Mouse (Mus musculus) C2C12 (cell line): ENCODE results near the gene Ccdc174. TPM values are rescaled to one million over a fixed set of nuclear protein-coding genes. Genes with fewer than 3 reads are reported as not detected.

ENCODE experiments used
- H3K27me3 ChIP-seq: one replicate; pipeline ENCODE4 v1.6.1; 2011; ENCODE audit not compliant: control insufficient read depth, insufficient read depth, insufficient read length
- H3K36me3 ChIP-seq: one replicate; pipeline ENCODE4 v1.6.1; 2011; ENCODE audit not compliant: control insufficient read depth, insufficient read depth
- H3K4me3 ChIP-seq: one replicate; pipeline ENCODE4 v1.5.1; 2011; ENCODE audit warnings: mild to moderate bottlenecking, control low read depth; ENCODE audit not compliant: poor library complexity, insufficient read depth, severe bottlenecking
- H3K79me2 ChIP-seq: one replicate; pipeline ENCODE4 v1.6.1; 2011; ENCODE audit not compliant: control insufficient read depth, insufficient read depth
- H3K79me3 ChIP-seq: one replicate; pipeline ENCODE4 v1.6.1; 2011; ENCODE audit warnings: low read depth, control low read depth
- H3ac ChIP-seq: one replicate; pipeline ENCODE3; 2011; ENCODE audit warnings: low read depth; ENCODE audit not compliant: control insufficient read depth, insufficient read length
- CEBPB ChIP-seq: IDR thresholded peaks from one replicate; pipeline ENCODE4 v1.6.1; 2011; ENCODE audit warnings: low read depth, mild to moderate bottlenecking, control low read depth, moderate library complexity
- CTCF ChIP-seq: IDR thresholded peaks from one replicate; pipeline ENCODE4 v1.5.1; 2011; ENCODE audit not compliant: control insufficient read depth, insufficient read depth, insufficient read length
- FOSL1 ChIP-seq: IDR thresholded peaks from one replicate; pipeline ENCODE4 v1.8.0; 2011; ENCODE audit warnings: mild to moderate bottlenecking, low read length; ENCODE audit not compliant: poor library complexity, insufficient read depth, severe bottlenecking
- MAX ChIP-seq: IDR thresholded peaks from one replicate; pipeline ENCODE4 v1.6.1; 2011; ENCODE audit warnings: mild to moderate bottlenecking, control low read depth
- MYOD1 ChIP-seq: IDR thresholded peaks from one replicate; pipeline ENCODE4 v1.6.1; 2011; ENCODE audit warnings: low read depth; ENCODE audit not compliant: control insufficient read depth, insufficient read length
- MYOG ChIP-seq: IDR thresholded peaks from one replicate; pipeline ENCODE4 v1.6.1; 2011; ENCODE audit not compliant: control insufficient read depth, insufficient read length; ENCODE audit errors: extremely low read depth
- USF1 ChIP-seq: IDR thresholded peaks from one replicate; pipeline ENCODE4 v1.6.1; 2011; ENCODE audit warnings: low read depth, mild to moderate bottlenecking, control low read depth, moderate library complexity
- long read RNA-seq, 2 experiments: library from polyadenylated mRNA; unstranded; transcript quantifications; one replicate each; pipeline ENCODE4 v2.0.0; 2019 to 2020
- polyA plus RNA-seq: library from polyadenylated mRNA; unstranded; fragments of >200 nt; fragmentation: generic; extraction: Trizol; gene quantifications from one replicate; pipeline ENCODE4 v1.2.1, GENCODE M21; 2012; ENCODE audit warnings: missing spikeins

Ccdc174 gene
- polyA plus RNA-seq = 5.4 TPM
- long read RNA-seq, experiment 1, transcript Ccdc174-201 (11 exons, 1,752 nt) = major isoform, 10 of 25 reads
- long read RNA-seq, experiment 1, partial matches to known transcripts = 14 of 25 reads
- long read RNA-seq, experiment 1, other reads (novel, unspliced or antisense) = 1 of 25 reads
- long read RNA-seq, experiment 2, transcript Ccdc174-201 (11 exons, 1,752 nt) = major isoform, 10 of 12 reads
- long read RNA-seq, experiment 2, partial matches to known transcripts = 1 of 12 reads
- long read RNA-seq, experiment 2, other reads (novel, unspliced or antisense) = 0 of 12 reads

DNA sequence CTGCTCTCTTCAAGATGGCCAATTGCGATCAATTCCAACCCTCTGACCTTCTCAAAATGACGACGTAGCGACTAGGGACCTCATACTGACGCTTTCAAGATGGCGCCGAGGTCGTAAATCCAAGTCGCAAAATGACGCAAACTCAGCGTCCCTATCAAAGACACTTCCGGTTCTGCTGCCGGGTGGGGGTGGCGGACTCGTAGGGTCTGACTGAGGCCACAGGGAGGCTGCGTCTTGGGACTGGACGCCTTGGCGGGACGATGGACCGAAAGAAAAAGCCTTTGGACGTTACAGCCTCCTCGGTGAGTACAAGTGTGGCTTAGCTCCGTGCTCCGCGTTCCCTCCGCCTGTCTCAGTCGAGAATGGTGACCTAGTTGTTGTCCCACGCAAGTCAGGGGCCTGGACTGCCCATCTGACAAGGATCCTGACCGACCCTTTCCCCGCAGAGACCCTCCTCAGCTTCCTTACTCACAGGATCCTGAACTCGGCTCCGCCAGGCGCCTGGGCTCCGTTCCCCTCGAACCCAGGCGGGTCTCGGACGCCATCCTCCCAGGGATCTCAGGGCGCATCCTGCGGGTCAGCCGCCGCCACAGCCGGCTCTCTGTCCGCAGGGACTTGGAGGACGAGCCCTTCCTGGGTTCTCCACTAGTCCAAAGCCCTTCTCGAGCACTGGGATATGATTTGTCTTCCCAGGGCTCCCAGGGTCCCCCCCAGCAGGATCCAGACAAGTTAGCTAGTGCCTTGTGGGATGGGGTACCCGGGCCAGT lies at the start of gene Ccdc174:
Ccdc174 (plus strand) TSS at position 169 of the 767 bp plus-strand sequence.
- peaks cover 29% of the 10 kb centered on the region for H3K36me3 ChIP-seq
- H3K79me3 ChIP-seq = peaks cover 17% of the 10 kb centered on the region
- peak within 1 kb of the TSS; percentile 86 for H3ac ChIP-seq
- TF ChIP-seq MYOD1 = no peak
- TF ChIP-seq USF1 = no peak
- TF ChIP-seq CEBPB = peak; percentile 25
- H3K79me2 ChIP-seq = peaks cover 23% of the 10 kb centered on the region
- H3K4me3 ChIP-seq = peak within 1 kb of the TSS; percentile 94
- H3K27me3 ChIP-seq = peaks cover 7% of the 10 kb centered on the region

DNA sequence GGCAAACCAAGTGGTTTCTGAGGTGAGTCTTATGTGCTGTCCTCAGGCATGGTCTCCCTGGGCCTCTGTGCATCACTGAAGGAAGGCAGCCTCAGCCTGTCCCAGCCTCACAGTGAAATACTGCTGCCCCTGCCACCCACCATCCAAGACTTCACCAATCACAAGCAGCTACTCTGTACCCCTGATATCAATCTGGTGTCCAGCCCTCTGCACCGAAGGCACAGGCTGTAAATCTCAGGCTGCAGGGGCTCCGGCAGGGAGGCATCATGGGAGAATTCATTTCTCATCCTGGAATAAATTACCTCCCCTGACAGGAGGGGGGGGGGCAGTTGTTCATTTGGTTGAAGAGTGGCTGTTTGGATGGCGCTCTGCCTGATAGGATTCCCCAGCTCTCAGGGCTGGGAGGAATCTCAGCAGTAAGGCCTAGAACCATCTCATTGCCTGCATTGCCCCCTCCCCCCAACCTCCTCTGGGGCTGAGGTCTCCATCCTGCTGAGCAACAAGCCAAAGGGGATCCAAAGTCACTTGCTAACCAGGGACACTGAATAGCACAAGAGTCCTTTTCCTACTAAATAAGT lies 44.9 kb upstream of the Ccdc174 start:
- H3ac ChIP-seq = no peak overlapping the region
- no peaks in the 10 kb centered on the region for H3K36me3 ChIP-seq
- no peaks in the 10 kb centered on the region for H3K79me2 ChIP-seq
- no peaks in the 10 kb centered on the region for H3K79me3 ChIP-seq
- TF ChIP-seq MYOG (no peak), CTCF (no peak), MYOD1 (no peak), FOSL1 (no peak), CEBPB (no peak), USF1 (no peak), MAX (no peak)
- no peak overlapping the region for H3K4me3 ChIP-seq
- peaks cover 47% of the 10 kb centered on the region for H3K27me3 ChIP-seq

DNA sequence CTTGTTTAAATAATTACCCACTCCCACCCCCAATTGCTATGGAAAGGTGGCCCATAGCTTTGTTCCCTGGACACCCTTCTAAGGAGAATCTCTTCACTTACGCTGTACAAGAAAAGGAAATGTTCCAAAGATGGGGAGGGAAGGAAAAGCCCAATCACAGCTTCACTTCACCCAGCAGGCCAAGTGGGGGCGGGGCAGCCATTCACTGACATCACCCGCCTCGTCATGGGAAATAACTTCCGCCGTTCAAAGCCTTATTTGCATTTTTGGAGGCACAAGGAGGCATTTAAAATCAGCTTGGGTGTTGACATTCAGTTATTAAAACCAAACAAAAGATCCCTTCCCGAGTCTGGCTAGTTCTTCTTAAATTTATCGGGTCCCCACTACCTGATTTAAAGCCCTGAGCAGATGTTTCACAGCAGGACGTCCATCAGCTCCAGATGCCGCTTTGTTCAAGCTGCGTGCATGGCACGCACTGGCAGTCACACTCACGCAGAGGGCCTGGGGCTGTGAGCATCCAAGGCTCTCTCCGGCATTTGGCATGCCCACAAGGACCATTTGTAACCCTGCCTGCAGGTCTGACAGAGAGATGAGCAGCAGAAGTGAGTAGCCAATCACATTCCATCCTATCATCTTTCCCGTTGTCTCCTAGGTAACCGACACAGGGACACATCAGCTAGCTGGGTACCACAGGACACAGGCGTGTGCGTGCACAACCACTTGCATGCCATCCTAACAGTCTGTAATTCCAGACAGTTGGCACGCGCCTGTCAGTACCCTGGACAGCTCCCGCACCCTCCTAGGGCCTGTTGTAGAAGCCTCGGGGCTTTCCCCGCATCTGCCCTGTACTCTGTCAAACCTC lies 38.6 kb upstream of the Ccdc174 start:
- Histone ChIP-seq H3K27me3 (peaks cover 66% of the 10 kb centered on the region), H3K4me3 (no peak overlapping the region), H3K36me3 (no peaks in the 10 kb centered on the region), H3K79me3 (no peaks in the 10 kb centered on the region), H3ac (no peak overlapping the region), H3K79me2 (no peaks in the 10 kb centered on the region)
- no peak for TF ChIP-seq MYOD1
- TF ChIP-seq MAX = peak; percentile 55
- no peak for TF ChIP-seq USF1

DNA sequence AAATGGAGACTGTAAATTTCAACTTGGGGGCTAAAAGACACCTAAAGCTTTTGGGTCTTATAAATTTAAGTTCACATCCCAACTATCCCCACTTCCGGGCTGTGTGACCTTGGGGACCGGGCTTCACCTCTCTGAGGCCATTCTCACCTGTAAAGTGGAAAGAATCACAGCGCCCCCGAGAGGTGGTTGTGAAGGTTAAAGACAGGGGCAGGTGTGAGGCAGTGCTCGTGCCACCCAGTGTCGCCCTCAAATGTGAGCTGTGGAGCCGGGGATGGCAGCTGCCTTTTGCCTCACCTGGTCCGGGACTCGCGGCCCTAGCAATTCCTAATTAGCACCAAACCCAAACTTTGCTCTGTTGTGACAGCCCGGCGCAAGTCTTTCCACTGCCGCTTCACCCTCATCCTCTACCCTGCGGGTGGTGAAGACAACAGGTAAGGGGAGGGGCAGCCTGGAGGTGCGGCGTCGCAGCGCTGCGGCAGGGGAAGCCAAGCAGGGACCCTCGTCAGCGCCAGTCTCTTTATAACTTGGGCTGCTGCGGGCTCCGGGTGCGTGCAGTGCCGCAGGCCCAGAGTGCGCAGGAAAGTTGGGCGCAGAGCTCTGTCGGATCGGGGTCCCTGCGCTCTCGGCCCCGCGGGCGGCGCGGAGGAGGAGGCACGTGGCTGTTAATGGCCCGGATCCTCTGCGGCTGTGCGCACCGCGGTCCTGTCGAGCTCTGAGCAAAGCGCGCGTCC lies 34.8 kb upstream of the Ccdc174 start:
- Histone ChIP-seq H3ac (no peak overlapping the region), H3K79me2 (no peaks in the 10 kb centered on the region), H3K4me3 (no peak overlapping the region), H3K27me3 (peaks cover 87% of the 10 kb centered on the region), H3K79me3 (no peaks in the 10 kb centered on the region), H3K36me3 (no peaks in the 10 kb centered on the region)
- TF ChIP-seq CTCF (no peak), FOSL1 (no peak), MAX (no peak), USF1 (no peak)

DNA sequence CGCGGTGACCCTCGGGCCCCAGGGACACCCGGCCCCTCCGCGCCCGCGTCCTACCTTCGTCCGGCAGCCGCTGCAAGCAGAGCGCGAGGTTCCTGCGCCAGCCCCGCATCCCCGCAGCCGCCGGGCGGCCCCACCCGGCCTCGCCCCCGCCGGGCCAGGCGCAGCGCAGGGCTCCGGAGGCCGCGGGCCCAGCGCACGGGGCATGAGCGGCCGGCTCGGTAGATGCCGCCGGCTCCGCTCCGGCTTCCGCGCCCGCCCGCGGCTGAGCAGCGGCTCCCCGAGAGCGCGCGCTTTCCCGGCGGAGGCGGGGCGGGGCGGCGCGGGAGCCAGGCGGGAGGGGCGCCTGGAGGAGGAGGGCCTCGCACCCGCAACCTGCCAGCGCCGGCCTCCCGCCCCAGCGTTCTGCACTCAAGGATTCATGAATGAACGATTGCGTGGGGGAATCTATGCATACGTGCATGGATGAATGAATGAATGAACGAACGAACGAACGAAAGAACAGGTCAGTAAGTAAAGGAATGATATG lies 34.2 kb upstream of the Ccdc174 start:
- H3ac ChIP-seq = no peak overlapping the region

More for the DNA sequence above, 34.2 kb upstream of the Ccdc174 start:
- Histone ChIP-seq H3K4me3 (no peak overlapping the region), H3K27me3 (peaks cover 88% of the 10 kb centered on the region), H3K36me3 (no peaks in the 10 kb centered on the region), H3K79me3 (no peaks in the 10 kb centered on the region), H3K79me2 (no peaks in the 10 kb centered on the region)
- TF ChIP-seq FOSL1 (no peak), CTCF (no peak), MYOD1 (no peak), CEBPB (no peak), USF1 (no peak), MAX (no peak), MYOG (no peak)
